Mouse (Mus musculus): ENCODE results near the gene Gm9821. TPM values are rescaled to one million over a fixed set of nuclear protein-coding genes. Genes with fewer than 3 reads are reported as not detected.

The Gm9821 gene
- polyA plus RNA-seq, 1 experiment from 2014 or later: 2.8 TPM

- Histone ChIP-seq H3K27ac (ENCODE audit: low read depth, low read length) (peak overlapping the region; percentile 97), H3K9me3 (replicated peaks; ENCODE audit: control insufficient read depth, low read length) (no peaks in the 10 kb centered on the region), H3K4me3 (ENCODE audit: low read depth, low read length) (peak overlapping the region; percentile 45; the same call in 1 of the 2 replicates), H3K4me1 (ENCODE audit: control insufficient read depth, insufficient read depth, low read length) (peaks cover 71% of the 10 kb centered on the region), H3K36me3 (ENCODE audit: control insufficient read depth, insufficient read depth, low read length) (no peaks in the 10 kb centered on the region), H3K9ac (ENCODE audit: low read depth, low read length) (peak overlapping the region; percentile 83), H3K4me2 (peak overlapping the region; percentile 76), H3K27me3 (ENCODE audit: control insufficient read depth, insufficient read depth, low read length) (no peaks in the 10 kb centered on the region)
- no peak for ATAC-seq (replicated peaks; ENCODE audit: insufficient number of reproducible peaks, low FRiP score, low TSS enrichment)
- 57% methylated on average over 3 of the region's 3 CpGs for WGBS (ENCODE audit: insufficient replicate concordance)
Measured at GRCm38 (mm10) chr2:91948792-91949241, 3.3 kb downstream of the Gm9821 start.

GRCm38 (mm10) chr2:91949411-91950274 is 4.1 kb downstream of the Gm9821 start:
- 42% methylated on average over 17 of the region's 17 CpGs for WGBS (ENCODE audit: insufficient replicate concordance)
- Histone ChIP-seq H3K4me1 (ENCODE audit: control insufficient read depth, insufficient read depth, low read length) (peaks cover 75% of the 10 kb centered on the region), H3K36me3 (ENCODE audit: control insufficient read depth, insufficient read depth, low read length) (no peaks in the 10 kb centered on the region), H3K4me3 (ENCODE audit: low read depth, low read length) (peak overlapping the region; percentile 45), H3K27me3 (ENCODE audit: control insufficient read depth, insufficient read depth, low read length) (no peaks in the 10 kb centered on the region), H3K9me3 (replicated peaks; ENCODE audit: control insufficient read depth, low read length) (no peaks in the 10 kb centered on the region), H3K4me2 (peak overlapping the region; percentile 76), H3K9ac (ENCODE audit: low read depth, low read length) (peak overlapping the region; percentile 83), H3K27ac (ENCODE audit: low read depth, low read length) (peak overlapping the region; percentile 97)
- ATAC-seq (replicated peaks; ENCODE audit: insufficient number of reproducible peaks, low FRiP score, low TSS enrichment): peak; percentile 20

GRCm38 (mm10) chr2:91950275-91951085 is 5.0 kb downstream of the Gm9821 start:
- H3K36me3 ChIP-seq (ENCODE audit: control insufficient read depth, insufficient read depth, low read length): no peaks in the 10 kb centered on the region
- no peaks in the 10 kb centered on the region for H3K27me3 ChIP-seq (ENCODE audit: control insufficient read depth, insufficient read depth, low read length)
- peak; percentile 68 for ATAC-seq (replicated peaks; ENCODE audit: insufficient number of reproducible peaks, low FRiP score, low TSS enrichment)
- H3K4me2 ChIP-seq: peak overlapping the region; percentile 76
- H3K4me1 ChIP-seq (ENCODE audit: control insufficient read depth, insufficient read depth, low read length): peaks cover 74% of the 10 kb centered on the region
- H3K27ac ChIP-seq (ENCODE audit: low read depth, low read length): peak overlapping the region; percentile 97
- peak overlapping the region; percentile 83 for H3K9ac ChIP-seq (ENCODE audit: low read depth, low read length)
- H3K4me3 ChIP-seq (ENCODE audit: low read depth, low read length): peak overlapping the region; percentile 45
- WGBS (ENCODE audit: insufficient replicate concordance): 12% methylated on average over 15 of the region's 15 CpGs
- no peaks in the 10 kb centered on the region for H3K9me3 ChIP-seq (replicated peaks; ENCODE audit: control insufficient read depth, low read length)

- Histone ChIP-seq H3K4me2 (peak overlapping the region; percentile 21), H3K4me1 (ENCODE audit: control insufficient read depth, insufficient read depth, low read length) (peaks cover 77% of the 10 kb centered on the region), H3K27me3 (ENCODE audit: control insufficient read depth, insufficient read depth, low read length) (no peaks in the 10 kb centered on the region), H3K27ac (ENCODE audit: low read depth, low read length) (peak overlapping the region; percentile 77), H3K36me3 (ENCODE audit: control insufficient read depth, insufficient read depth, low read length) (no peaks in the 10 kb centered on the region), H3K9me3 (replicated peaks; ENCODE audit: control insufficient read depth, low read length) (no peaks in the 10 kb centered on the region), H3K9ac (ENCODE audit: low read depth, low read length) (peak overlapping the region; percentile 43; the same call in 1 of the 2 replicates), H3K4me3 (ENCODE audit: low read depth, low read length) (no peak overlapping the region)
- 7% methylated on average over 5 of the region's 5 CpGs for WGBS (ENCODE audit: insufficient replicate concordance)
- no peak for ATAC-seq (replicated peaks; ENCODE audit: insufficient number of reproducible peaks, low FRiP score, low TSS enrichment)
Measured at GRCm38 (mm10) chr2:91953825-91954224, 8.3 kb downstream of the Gm9821 start.

GRCm38 (mm10) chr2:91955121-91955591 is 9.7 kb downstream of the Gm9821 start:
- Histone ChIP-seq H3K4me3 (ENCODE audit: low read depth, low read length) (no peak overlapping the region), H3K9ac (ENCODE audit: low read depth, low read length) (peak overlapping the region; percentile 39; the same call in 1 of the 2 replicates), H3K4me1 (ENCODE audit: control insufficient read depth, insufficient read depth, low read length) (peaks cover 76% of the 10 kb centered on the region), H3K9me3 (replicated peaks; ENCODE audit: control insufficient read depth, low read length) (no peaks in the 10 kb centered on the region), H3K4me2 (no peak overlapping the region), H3K36me3 (ENCODE audit: control insufficient read depth, insufficient read depth, low read length) (no peaks in the 10 kb centered on the region), H3K27me3 (ENCODE audit: control insufficient read depth, insufficient read depth, low read length) (no peaks in the 10 kb centered on the region), H3K27ac (ENCODE audit: low read depth, low read length) (no peak overlapping the region)
- no peak for ATAC-seq (replicated peaks; ENCODE audit: insufficient number of reproducible peaks, low FRiP score, low TSS enrichment)
- 74% methylated on average over 4 of the region's 4 CpGs for WGBS (ENCODE audit: insufficient replicate concordance)

- no peak for ATAC-seq (replicated peaks; ENCODE audit: insufficient number of reproducible peaks, low FRiP score, low TSS enrichment)
- no peaks in the 10 kb centered on the region for H3K36me3 ChIP-seq (ENCODE audit: control insufficient read depth, insufficient read depth, low read length)
- no peaks in the 10 kb centered on the region for H3K27me3 ChIP-seq (ENCODE audit: control insufficient read depth, insufficient read depth, low read length)
- H3K4me3 ChIP-seq (ENCODE audit: low read depth, low read length): no peak overlapping the region
- no peak overlapping the region for H3K4me2 ChIP-seq
- 77% methylated on average over 6 of the region's 6 CpGs for WGBS (ENCODE audit: insufficient replicate concordance)
- peaks cover 72% of the 10 kb centered on the region for H3K4me1 ChIP-seq (ENCODE audit: control insufficient read depth, insufficient read depth, low read length)
- H3K9ac ChIP-seq (ENCODE audit: low read depth, low read length): peak overlapping the region; percentile 39; the same call in 1 of the 2 replicates
- H3K27ac ChIP-seq (ENCODE audit: low read depth, low read length): no peak overlapping the region
- H3K9me3 ChIP-seq (replicated peaks; ENCODE audit: control insufficient read depth, low read length): no peaks in the 10 kb centered on the region
Measured at GRCm38 (mm10) chr2:91955875-91956274, 10.4 kb downstream of the Gm9821 start.

GRCm38 (mm10) chr2:91957096-91957495 is 11.6 kb downstream of the Gm9821 start:
- peak overlapping the region; percentile 54 for H3K4me2 ChIP-seq
- no peaks in the 10 kb centered on the region for H3K27me3 ChIP-seq (ENCODE audit: control insufficient read depth, insufficient read depth, low read length)
- H3K36me3 ChIP-seq (ENCODE audit: control insufficient read depth, insufficient read depth, low read length): no peaks in the 10 kb centered on the region
- whole genome bisulfite sequencing (ENCODE audit: insufficient replicate concordance): 13% methylated on average over 4 of the region's 4 CpGs
- H3K9ac ChIP-seq (ENCODE audit: low read depth, low read length): peak overlapping the region; percentile 34; the same call in 1 of the 2 replicates
- H3K27ac ChIP-seq (ENCODE audit: low read depth, low read length): peak overlapping the region; percentile 85
- ATAC-seq (replicated peaks; ENCODE audit: insufficient number of reproducible peaks, low FRiP score, low TSS enrichment): peak; percentile 71
- no peak overlapping the region for H3K4me3 ChIP-seq (ENCODE audit: low read depth, low read length)
- H3K4me1 ChIP-seq (ENCODE audit: control insufficient read depth, insufficient read depth, low read length): peaks cover 75% of the 10 kb centered on the region
- H3K9me3 ChIP-seq (replicated peaks; ENCODE audit: control insufficient read depth, low read length): no peaks in the 10 kb centered on the region

GRCm38 (mm10) chr2:91958049-91958448 is 12.5 kb downstream of the Gm9821 start:
- no peak for ATAC-seq (replicated peaks; ENCODE audit: insufficient number of reproducible peaks, low FRiP score, low TSS enrichment)
- Histone ChIP-seq H3K9ac (ENCODE audit: low read depth, low read length) (no peak overlapping the region), H3K36me3 (ENCODE audit: control insufficient read depth, insufficient read depth, low read length) (no peaks in the 10 kb centered on the region), H3K4me3 (ENCODE audit: low read depth, low read length) (no peak overlapping the region), H3K27me3 (ENCODE audit: control insufficient read depth, insufficient read depth, low read length) (no peaks in the 10 kb centered on the region), H3K9me3 (replicated peaks; ENCODE audit: control insufficient read depth, low read length) (no peaks in the 10 kb centered on the region), H3K27ac (ENCODE audit: low read depth, low read length) (no peak overlapping the region; the same call in 1 of the 2 replicates), H3K4me1 (ENCODE audit: control insufficient read depth, insufficient read depth, low read length) (peaks cover 80% of the 10 kb centered on the region), H3K4me2 (0 out of 2 replicates have a peak overlapping the region, but pooled peaks have one; percentile 54)
- 86% methylated on average over 8 of the region's 8 CpGs for WGBS (ENCODE audit: insufficient replicate concordance)

All from heart, embryonic 11.5 days (tissue).